Mouse (Mus musculus) liver, embryonic 16.5 days (tissue): ENCODE results near the gene 2410004B18Rik. TPM values are rescaled to one million over a fixed set of nuclear protein-coding genes. Genes with fewer than 3 reads are reported as not detected.
A peak's percentile ranks its signal among the peaks of the same experiment; 100 is the strongest.
"Not testable (repeated sequence)": the region's sequence is repeated elsewhere in the genome, so short reads cannot be mapped to it uniquely, and the experiment has no call there.

Source experiments
- ATAC-seq: fragments of 200-750 bp; cut with Nextera tagmentation; 2 replicates; pipeline ENCODE4 v1.8.0; 2017; ENCODE audit warnings: low read depth, mild to moderate bottlenecking, moderate number of reproducible peaks, moderate library complexity
- H3K27ac ChIP-seq: fragments of 300-500 bp; sonication (generic); 2 replicates; pipeline ENCODE4 v1.5.1; 2014; ENCODE audit warnings: mild to moderate bottlenecking, low read length
- H3K27me3 ChIP-seq: fragments of 300-500 bp; sonication (generic); 2 replicates; pipeline ENCODE4 v1.6.1; 2014; ENCODE audit warnings: low read depth, low read length, mixed read lengths; ENCODE audit not compliant: control insufficient read depth, insufficient read depth
- H3K36me3 ChIP-seq: fragments of 300-500 bp; sonication (generic); 2 replicates; pipeline ENCODE4 v1.6.1; 2014; ENCODE audit warnings: mild to moderate bottlenecking; ENCODE audit not compliant: control insufficient read depth, insufficient read depth
- H3K4me1 ChIP-seq: fragments of 300-500 bp; sonication (generic); 2 replicates; pipeline ENCODE4 v1.6.1; 2014; ENCODE audit warnings: low read depth, low read length, mixed read lengths; ENCODE audit not compliant: control insufficient read depth
- H3K4me2 ChIP-seq: fragments of 300-500 bp; sonication (generic); 2 replicates; pipeline ENCODE4 v1.6.1; 2014; ENCODE audit warnings: low read depth, low read length, mixed read lengths
- H3K4me3 ChIP-seq: fragments of 300-500 bp; sonication (generic); 2 replicates; pipeline ENCODE4 v1.5.1; 2014; ENCODE audit warnings: low read depth, mild to moderate bottlenecking, low read length
- H3K9ac ChIP-seq: fragments of 300-500 bp; sonication (generic); 2 replicates; pipeline ENCODE4 v1.6.1; 2014; ENCODE audit warnings: low read depth, low read length
- H3K9me3 ChIP-seq: fragments of 300-500 bp; sonication (generic); replicated peaks from 2 replicates; pipeline ENCODE4 v1.6.1; 2016; ENCODE audit warnings: low read length; ENCODE audit not compliant: control insufficient read depth
- WGBS: fragments of 180-500 bp; shearing (Covaris S2); extraction: QIAGEN DNeasy Blood & Tissue Kit; methylation state at CpG from one replicate; pipeline ENCODE4 v1.1.7; 2014; ENCODE audit not compliant: insufficient replicate concordance; 5-methylcytosine and 5-hydroxymethylcytosine counted together
- polyA plus RNA-seq: library from polyadenylated mRNA; unstranded; fragments of >200 nt; fragmentation: Nextera tagmentation; extraction: Ambion mirVana; gene quantifications from 2 replicates; pipeline ENCODE4 v1.2.1, GENCODE M21; 2015

2410004B18Rik gene
- polyA plus RNA-seq, 1 experiment from 2014 or later, result 10.4 TPM

DNA sequence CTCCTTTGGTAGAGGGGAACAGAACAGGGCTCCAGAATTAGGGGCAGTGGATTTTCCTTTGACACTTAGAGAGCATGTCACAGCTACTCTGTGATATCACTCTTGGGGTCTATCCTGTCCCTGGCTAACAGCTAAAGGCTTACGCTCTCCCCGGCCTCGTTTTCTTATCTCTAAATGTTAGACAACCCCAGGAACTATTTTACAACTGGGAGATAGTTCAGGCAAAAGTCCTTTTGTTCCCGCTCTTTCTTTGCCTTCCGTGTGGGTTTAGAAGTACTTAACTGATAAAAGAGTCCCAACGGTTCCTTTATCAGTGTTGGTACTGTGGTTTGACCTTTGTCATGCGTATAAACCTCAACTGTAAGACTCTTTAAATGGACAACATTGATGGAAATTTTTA, 15.1 kb downstream of the 2410004B18Rik start:
- Histone ChIP-seq H3K36me3 (no peaks in the 10 kb centered on the region), H3K27me3 (no peaks in the 10 kb centered on the region), H3K27ac (no peak overlapping the region), H3K4me3 (no peak overlapping the region), H3K9me3 (no peaks in the 10 kb centered on the region), H3K9ac (no peak overlapping the region), H3K4me1 (peaks cover 10% of the 10 kb centered on the region), H3K4me2 (no peak overlapping the region)
- WGBS, result 13% methylated on average over 7 of the region's 7 CpGs
- no peak for ATAC-seq

DNA sequence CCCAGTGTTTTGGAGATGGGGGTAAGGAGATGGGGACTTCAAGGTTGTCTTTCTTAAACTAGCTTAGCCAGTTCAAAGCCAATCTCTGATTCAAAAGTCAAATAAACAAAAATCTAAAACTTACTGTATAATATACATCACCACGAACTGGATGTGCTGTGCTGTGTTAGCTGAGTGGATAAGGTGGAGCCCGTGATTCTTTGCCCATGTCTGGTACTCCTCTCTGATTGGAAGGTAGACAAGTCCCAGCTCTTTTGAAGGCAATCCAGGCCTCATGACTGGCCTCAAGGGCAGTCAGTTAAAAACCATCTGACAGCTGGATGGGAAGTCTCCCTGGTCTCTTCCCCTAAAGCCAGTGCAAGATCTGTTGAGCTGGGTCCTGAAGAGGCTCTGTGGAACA, 15.6 kb downstream of the 2410004B18Rik start:
- Histone ChIP-seq H3K4me1 (peaks cover 10% of the 10 kb centered on the region), H3K36me3 (no peaks in the 10 kb centered on the region), H3K4me2 (no peak overlapping the region), H3K9me3 (no peaks in the 10 kb centered on the region), H3K4me3 (no peak overlapping the region), H3K27me3 (no peaks in the 10 kb centered on the region), H3K27ac (no peak overlapping the region), H3K9ac (no peak overlapping the region)
- WGBS, result 65% methylated on average over 2 of the region's 2 CpGs
- ATAC-seq, result no peak

DNA sequence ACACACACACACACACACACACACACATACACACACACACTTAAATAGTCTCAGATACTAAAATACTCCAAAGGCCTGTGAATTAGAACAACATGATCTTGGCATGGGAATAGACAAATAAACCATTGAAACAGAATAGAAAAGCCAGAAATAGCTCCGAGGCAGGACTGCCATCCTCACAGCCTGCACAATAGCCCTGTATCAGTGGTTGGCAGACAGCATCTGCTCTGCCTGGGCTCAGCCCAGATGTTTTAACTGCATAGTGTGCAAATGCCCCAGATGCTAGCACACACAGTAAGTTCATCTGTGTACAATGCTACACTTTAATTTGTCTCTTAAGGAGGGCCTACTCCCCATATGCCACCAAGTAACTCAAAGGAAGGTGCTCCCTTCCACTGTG, 22.0 kb downstream of the 2410004B18Rik start:
- Histone ChIP-seq H3K27ac (no peak overlapping the region), H3K27me3 (peaks cover 16% of the 10 kb centered on the region), H3K9ac (no peak overlapping the region), H3K4me3 (no peak overlapping the region), H3K9me3 (no peaks in the 10 kb centered on the region), H3K4me2 (no peak overlapping the region), H3K36me3 (no peaks in the 10 kb centered on the region), H3K4me1 (peaks cover 5% of the 10 kb centered on the region; the same call in 1 of the 2 replicates)
- 47% methylated on average over 1 of the region's 1 CpGs for WGBS
- no peak for ATAC-seq

DNA sequence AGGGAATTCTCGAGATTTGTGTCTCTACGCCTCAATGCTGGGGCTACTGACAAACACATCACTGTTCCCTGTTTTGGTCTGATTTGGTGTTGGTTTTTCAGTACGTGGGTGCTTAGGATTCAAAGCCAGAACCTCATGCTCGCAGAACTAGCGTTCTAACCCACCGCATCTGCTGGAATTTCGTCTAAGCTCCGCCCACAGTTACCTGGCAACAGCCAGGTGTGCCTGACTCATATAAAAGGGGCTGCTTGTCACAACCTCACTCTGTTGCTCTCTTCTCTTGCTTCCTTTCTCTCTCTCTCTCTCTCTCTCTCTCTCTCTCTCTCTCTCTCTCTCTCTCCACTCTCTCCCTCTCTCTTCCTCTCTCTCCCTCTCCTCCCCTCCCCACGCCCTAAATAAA, 24.6 kb downstream of the 2410004B18Rik start:
- Histone ChIP-seq H3K4me1 (peaks cover 5% of the 10 kb centered on the region; the same call in 1 of the 2 replicates), H3K9ac (no peak overlapping the region), H3K27ac (no peak overlapping the region), H3K4me2 (no peak overlapping the region), H3K9me3 (no peaks in the 10 kb centered on the region), H3K4me3 (no peak overlapping the region), H3K27me3 (peaks cover 16% of the 10 kb centered on the region), H3K36me3 (no peaks in the 10 kb centered on the region)
- WGBS, result 38% methylated on average over 9 of the region's 9 CpGs
- ATAC-seq, result no peak

DNA sequence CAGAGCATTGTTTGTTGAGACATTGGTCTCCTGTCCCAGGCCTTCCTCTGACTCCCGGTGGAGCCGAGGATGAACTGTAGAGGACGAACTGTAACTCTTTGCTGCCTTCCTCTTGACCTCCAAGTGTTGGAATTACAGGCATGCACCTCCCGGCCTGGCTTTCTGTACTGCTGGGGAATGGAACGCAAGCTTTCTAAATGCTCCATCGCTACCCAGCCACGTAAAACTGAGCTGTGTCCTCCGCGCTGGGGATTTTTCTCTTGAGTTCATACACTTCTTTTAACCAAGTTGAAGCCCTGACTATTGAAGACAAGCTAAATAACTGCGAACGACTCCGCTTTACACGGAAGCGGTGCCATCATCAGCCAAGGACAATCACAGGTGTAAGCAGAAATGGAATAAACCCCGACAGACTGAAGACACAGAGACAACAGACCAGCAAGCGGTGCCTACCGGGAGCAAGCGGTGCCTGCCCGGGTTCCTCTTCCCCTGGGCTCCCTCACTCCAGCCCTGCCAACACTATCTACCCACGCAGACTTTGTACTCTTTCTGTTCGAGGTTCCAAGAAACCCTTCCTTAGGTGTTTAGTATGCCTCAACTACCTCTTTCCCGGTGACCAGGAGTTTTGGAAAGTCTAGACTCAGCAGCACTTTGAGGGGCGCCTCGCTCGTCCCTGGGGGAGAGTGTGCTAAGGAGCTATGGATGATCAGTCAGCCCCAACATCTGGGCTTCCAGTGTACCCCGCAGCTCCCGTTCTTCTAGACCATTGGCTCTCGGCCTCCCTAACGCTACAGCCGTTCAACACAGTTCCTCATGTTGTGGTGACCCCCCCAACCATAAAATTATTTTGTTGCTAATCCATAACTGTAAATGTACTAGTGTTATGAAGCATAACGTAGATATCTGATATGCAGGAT, 25.5 kb downstream of the 2410004B18Rik start:
- ATAC-seq, result peak; percentile 6; the same call in 1 of the 2 replicates
- peaks cover 16% of the 10 kb centered on the region for H3K27me3 ChIP-seq
- peak overlapping the region; percentile 15 for H3K27ac ChIP-seq
- WGBS, result 18% methylated on average over 31 of the region's 31 CpGs
- peak overlapping the region; percentile 48 for H3K4me2 ChIP-seq
- peak overlapping the region; percentile 20; the same call in 1 of the 2 replicates for H3K4me3 ChIP-seq
- no peaks in the 10 kb centered on the region for H3K36me3 ChIP-seq
- no peaks in the 10 kb centered on the region for H3K9me3 ChIP-seq
- H3K9ac ChIP-seq, result no peak overlapping the region
- peaks cover 5% of the 10 kb centered on the region; the same call in 1 of the 2 replicates for H3K4me1 ChIP-seq

DNA sequence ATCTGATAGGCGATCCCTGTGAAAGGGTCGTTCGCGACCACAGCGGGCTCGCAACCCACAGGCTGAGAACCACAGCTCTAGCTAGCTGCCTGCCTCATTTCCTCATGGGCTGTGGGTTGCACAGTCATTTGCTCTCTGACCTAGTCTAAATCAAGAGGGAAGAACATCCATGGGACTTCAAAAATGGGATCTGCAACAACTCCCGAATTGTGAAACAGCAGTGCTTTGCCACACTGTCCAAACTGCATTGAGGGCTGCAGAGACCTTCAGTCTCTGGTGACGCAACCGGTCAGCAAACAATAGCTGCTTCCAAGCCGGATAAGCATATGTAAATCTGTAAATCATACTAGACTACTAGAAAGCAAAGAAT, 26.2 kb downstream of the 2410004B18Rik start:
- Histone ChIP-seq H3K4me2 (peak overlapping the region; percentile 48), H3K9me3 (no peaks in the 10 kb centered on the region), H3K4me3 (peak overlapping the region; percentile 20; the same call in 1 of the 2 replicates), H3K4me1 (peaks cover 5% of the 10 kb centered on the region; the same call in 1 of the 2 replicates), H3K9ac (no peak overlapping the region), H3K27me3 (peaks cover 16% of the 10 kb centered on the region), H3K27ac (peak overlapping the region; percentile 15), H3K36me3 (no peaks in the 10 kb centered on the region)
- peak; percentile 83 for ATAC-seq
- WGBS, result 3% methylated on average over 10 of the region's 10 CpGs

DNA sequence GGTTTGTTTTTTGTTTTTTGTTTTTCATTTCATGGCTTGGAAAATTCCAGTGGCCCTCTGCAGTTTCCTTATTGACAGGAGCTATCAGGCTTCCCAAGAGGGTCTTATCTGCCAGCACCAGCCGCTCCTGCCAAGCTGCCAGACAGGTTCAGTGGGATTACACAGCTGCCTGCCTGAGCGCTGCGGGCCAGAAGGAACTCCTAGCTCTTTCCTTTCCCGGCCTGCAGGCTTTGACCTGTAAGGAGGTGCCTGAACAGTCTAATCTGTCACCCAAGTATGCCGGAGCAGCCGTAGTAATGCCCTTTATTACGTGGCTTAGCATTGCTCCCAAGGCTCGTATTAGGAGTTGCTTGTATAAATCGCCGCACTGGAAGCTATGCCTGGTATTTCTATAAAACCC, 26.7 kb downstream of the 2410004B18Rik start:
- 12% methylated on average over 10 of the region's 10 CpGs for WGBS
- no peaks in the 10 kb centered on the region for H3K36me3 ChIP-seq
- no peaks in the 10 kb centered on the region for H3K9me3 ChIP-seq
- H3K4me1 ChIP-seq, result peaks cover 5% of the 10 kb centered on the region; the same call in 1 of the 2 replicates
- H3K27ac ChIP-seq, result 0 out of 2 replicates have a peak overlapping the region, but pooled peaks have one; percentile 58
- H3K4me3 ChIP-seq, result no peak overlapping the region
- peaks cover 16% of the 10 kb centered on the region for H3K27me3 ChIP-seq
- peak overlapping the region; percentile 10 for H3K4me2 ChIP-seq
- peak; percentile 37 for ATAC-seq
- H3K9ac ChIP-seq, result no peak overlapping the region

DNA sequence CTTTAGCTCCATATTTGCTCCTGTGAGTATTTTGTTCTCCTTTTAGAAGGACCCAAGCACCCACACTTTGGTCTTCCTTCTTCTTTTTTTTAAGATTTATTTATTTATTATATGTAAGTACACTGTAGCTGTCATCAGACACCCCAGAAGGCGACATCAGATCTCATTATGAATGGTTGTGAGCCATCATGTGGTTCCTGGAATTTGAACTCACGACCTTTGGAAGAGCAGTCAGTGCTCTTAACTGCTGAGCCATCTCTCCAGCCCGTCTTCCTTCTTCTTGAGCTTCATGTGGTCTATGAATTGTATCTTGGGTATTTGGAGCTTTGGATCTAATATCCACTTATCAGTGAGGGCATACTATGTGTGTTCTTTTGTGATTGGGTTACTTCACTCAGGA, 27.8 kb downstream of the 2410004B18Rik start:
- not testable (repeated sequence) for H3K27ac ChIP-seq, H3K4me2 ChIP-seq, ATAC-seq, H3K4me1 ChIP-seq, H3K9ac ChIP-seq, H3K36me3 ChIP-seq, H3K9me3 ChIP-seq, H3K4me3 ChIP-seq
- H3K27me3 ChIP-seq, result peaks cover 16% of the 10 kb centered on the region
- WGBS, result 48% methylated on average over 3 of the region's 3 CpGs

DNA sequence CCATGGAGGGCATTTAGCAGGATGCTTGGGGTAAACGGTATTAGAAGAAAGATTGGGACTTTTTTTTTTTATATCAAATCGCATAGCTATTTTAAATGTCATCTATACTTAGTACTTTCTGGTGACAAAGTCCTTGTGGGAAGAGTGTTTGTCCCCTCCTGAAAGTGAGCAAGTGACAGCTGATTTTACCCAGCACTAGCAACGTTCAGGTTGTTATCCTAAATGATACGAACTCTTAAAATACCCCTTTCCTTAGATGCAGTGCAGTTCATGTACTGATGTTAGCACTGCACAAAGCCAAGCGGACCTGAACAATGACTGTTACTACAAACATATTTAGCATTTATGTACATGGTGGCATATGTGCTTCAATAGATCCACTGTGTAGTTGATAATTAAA, 29.0 kb downstream of the 2410004B18Rik start:
- no peak overlapping the region for H3K4me2 ChIP-seq
- H3K27ac ChIP-seq, result no peak overlapping the region
- ATAC-seq, result no peak
- H3K4me3 ChIP-seq, result no peak overlapping the region
- H3K9me3 ChIP-seq, result no peaks in the 10 kb centered on the region
- H3K4me1 ChIP-seq, result peaks cover 5% of the 10 kb centered on the region; the same call in 1 of the 2 replicates
- H3K9ac ChIP-seq, result no peak overlapping the region
- 68% methylated on average over 5 of the region's 5 CpGs for WGBS
- H3K27me3 ChIP-seq, result peaks cover 16% of the 10 kb centered on the region
- H3K36me3 ChIP-seq, result no peaks in the 10 kb centered on the region
